Mouse (Mus musculus): ENCODE measurements around the gene Rrm2. TPM values are rescaled to one million over a fixed set of nuclear protein-coding genes. Genes with fewer than 3 reads are reported as not detected.

The Rrm2 gene
- polyA plus RNA-seq (2012; rRNA removed): 5.6 TPM in 2 replicates

DNA sequence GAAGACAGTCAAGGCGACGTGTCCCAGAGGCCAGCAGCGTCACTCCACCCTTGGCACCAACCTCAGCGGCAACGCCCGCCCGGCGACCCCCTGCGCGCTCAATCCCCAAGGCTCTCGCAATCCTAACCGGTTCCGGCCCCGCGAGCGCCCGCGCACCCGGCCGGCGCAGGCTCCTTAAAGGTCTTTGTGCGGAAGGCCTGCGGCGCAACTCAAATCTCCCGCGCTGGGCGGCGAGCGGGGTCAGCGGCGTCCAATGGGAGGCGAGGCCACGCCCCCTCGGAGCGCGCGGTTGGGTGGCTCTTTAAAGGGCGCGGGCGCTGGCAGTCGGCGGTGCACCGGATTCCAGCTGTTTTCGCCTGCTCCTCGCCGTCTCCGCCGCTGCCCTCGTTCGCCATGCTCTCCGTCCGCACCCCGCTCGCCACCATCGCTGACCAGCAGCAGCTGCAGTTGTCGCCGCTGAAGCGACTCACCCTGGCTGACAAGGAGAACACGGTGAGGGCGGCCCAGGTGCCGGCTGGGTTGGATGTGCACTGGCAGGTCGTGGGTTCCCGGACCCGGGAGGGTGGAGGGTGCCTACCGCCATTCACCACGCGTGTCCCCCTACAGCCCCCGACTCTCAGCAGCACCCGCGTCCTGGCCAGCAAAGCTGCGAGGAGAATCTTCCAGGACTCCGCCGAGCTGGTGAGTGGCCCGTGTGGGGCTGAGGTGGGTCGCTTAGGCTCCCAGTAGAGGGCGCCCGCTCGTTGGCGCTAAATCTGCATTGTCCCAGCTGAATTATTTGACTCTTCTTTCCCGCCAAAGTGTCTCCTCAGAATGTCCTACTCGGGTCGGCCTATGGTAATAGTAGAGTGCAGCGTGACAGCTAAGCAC lies at the start of gene Rrm2:
Gene Rrm2 (plus strand): TSS at position 288 of the 870 bp plus-strand sequence.

DNA sequence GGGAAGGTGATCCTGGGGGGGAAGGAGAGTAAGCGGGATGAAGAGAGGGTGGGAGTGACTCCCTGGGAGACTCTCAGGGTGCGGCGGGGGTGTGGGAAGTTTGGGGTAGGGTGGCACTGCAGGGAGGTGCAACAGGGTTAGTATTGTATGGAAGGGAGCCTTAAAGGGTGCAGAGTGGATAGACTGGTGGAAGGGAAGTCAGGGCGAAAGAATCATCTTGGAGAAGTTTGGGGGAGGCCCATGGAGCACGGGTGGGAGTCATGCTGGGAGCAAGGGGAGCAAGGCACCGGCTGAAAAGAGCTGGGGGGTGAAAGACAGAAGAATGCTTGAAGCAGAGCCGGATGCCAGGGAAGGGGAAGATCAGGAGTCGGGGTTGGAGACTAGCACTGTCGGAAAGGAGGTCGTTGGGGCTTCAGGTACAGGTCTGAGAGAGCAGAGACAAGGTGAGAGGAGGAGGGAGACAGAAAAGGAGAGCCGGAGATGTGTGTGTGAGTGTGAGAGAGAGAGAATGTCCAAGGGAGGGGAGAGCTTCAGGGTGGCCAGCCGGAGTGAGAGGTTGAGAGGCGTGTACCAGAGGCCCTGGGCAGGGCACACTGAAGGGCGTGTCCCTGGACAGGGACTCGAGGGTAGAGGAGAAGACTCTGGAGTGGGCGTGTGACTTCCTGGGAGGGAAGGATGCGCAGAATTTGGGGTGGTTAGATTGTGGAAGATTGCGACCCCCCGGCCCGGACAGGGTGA lies 26.6 kb upstream of the Rrm2 start, which contains the start of gene Cys1:
Gene Cys1 (minus strand): TSS at position 528 of the 738 bp plus-strand sequence.

Other genes starting within 250 kb of the Rrm2 start
- 3.3 and 3.4 TPM in 2 replicates for gene Taf1b, start 209.9 kb upstream of the Rrm2 start, polyA plus RNA-seq (2012; rRNA removed)
- gene Grhl1, start 136.0 kb upstream of the Rrm2 start, polyA plus RNA-seq (2012; rRNA removed): 0.35 and 0.44 TPM in 2 replicates
- 5.1 and 6.6 TPM in 2 replicates for gene Klf11, start 57.0 kb upstream of the Rrm2 start, polyA plus RNA-seq (2012; rRNA removed)
- gene Cys1, start 26.4 kb upstream of the Rrm2 start, polyA plus RNA-seq (2012; rRNA removed): 9.8 and 10.4 TPM in 2 replicates
- gene Mboat2, start 122.6 kb downstream of the Rrm2 start, polyA plus RNA-seq (2012; rRNA removed): 2.2 and 3.7 TPM in 2 replicates